Mouse (Mus musculus): Measurements from ENCODE around the gene Pgap3.

Pgap3 gene

GRCm38 (mm10) chr11:98412273-98412796 lies 12.0 kb upstream of the Pgap3 start, which contains the start of gene Erbb2:
Erbb2 (plus strand) TSS chr11:98412470.
- peak in 1 of 2 experiments; percentile 22 for DNase-seq (ENCODE audit: low spot score in 2 of 2)

- DNase-seq (ENCODE audit: low spot score in 2 of 2), result no peak
Observed at GRCm38 (mm10) chr11:98409341-98409822, 9.1 kb upstream of the Pgap3 start.

GRCm38 (mm10) chr11:98408872-98409271 lies 8.6 kb upstream of the Pgap3 start:
- DNase-seq (ENCODE audit: low spot score in 2 of 2), result no peak

- no peak for DNase-seq (ENCODE audit: low spot score in 2 of 2)
Observed at GRCm38 (mm10) chr11:98406621-98407020, 6.3 kb upstream of the Pgap3 start.

GRCm38 (mm10) chr11:98400816-98401215 lies 526 bp upstream of the Pgap3 start:
- DNase-seq (ENCODE audit: low spot score in 2 of 2), result no peak

GRCm38 (mm10) chr11:98397946-98398345 lies 2.3 kb downstream of the Pgap3 start:
- no peak for DNase-seq (ENCODE audit: low spot score in 2 of 2)

GRCm38 (mm10) chr11:98395041-98395440 lies 5.2 kb downstream of the Pgap3 start:
- no peak for DNase-seq (ENCODE audit: low spot score in 2 of 2)

GRCm38 (mm10) chr11:98394301-98394700 lies 6.0 kb downstream of the Pgap3 start:
- no peak for DNase-seq (ENCODE audit: low spot score in 2 of 2)

- no peak for DNase-seq (ENCODE audit: low spot score in 2 of 2)
Observed at GRCm38 (mm10) chr11:98393317-98393716, 7.0 kb downstream of the Pgap3 start.

- DNase-seq (ENCODE audit: low spot score in 2 of 2), result no peak
Observed at GRCm38 (mm10) chr11:98392645-98393044, 7.6 kb downstream of the Pgap3 start.

GRCm38 (mm10) chr11:98392034-98392433 lies 8.3 kb downstream of the Pgap3 start:
- DNase-seq (ENCODE audit: low spot score in 2 of 2), result no peak

- DNase-seq (ENCODE audit: low spot score in 2 of 2), result no peak
Observed at GRCm38 (mm10) chr11:98390141-98390540, 10.1 kb downstream of the Pgap3 start.

- no peak for DNase-seq (ENCODE audit: low spot score in 2 of 2)
Observed at GRCm38 (mm10) chr11:98389221-98389780, 11.0 kb downstream of the Pgap3 start.

GRCm38 (mm10) chr11:98388282-98388681 lies 12.0 kb downstream of the Pgap3 start:
- DNase-seq (ENCODE audit: low spot score in 2 of 2), result no peak

- no peak for DNase-seq (ENCODE audit: low spot score in 2 of 2)
Observed at GRCm38 (mm10) chr11:98387056-98387577, 13.2 kb downstream of the Pgap3 start.

GRCm38 (mm10) chr11:98386596-98386995 lies 13.7 kb downstream of the Pgap3 start:
- no peak for DNase-seq (ENCODE audit: low spot score in 2 of 2)

- no peak for DNase-seq (ENCODE audit: low spot score in 2 of 2)
Observed at GRCm38 (mm10) chr11:98385638-98386585, 14.4 kb downstream of the Pgap3 start, which contains the start of gene Pnmt. Pnmt (plus strand) TSS chr11:98386450.

- DNase-seq (ENCODE audit: low spot score in 2 of 2), result no peak
Observed at GRCm38 (mm10) chr11:98384721-98385637, 15.3 kb downstream of the Pgap3 start.

GRCm38 (mm10) chr11:98384216-98384615 lies 16.1 kb downstream of the Pgap3 start:
- DNase-seq (ENCODE audit: low spot score in 2 of 2), result no peak

GRCm38 (mm10) chr11:98383261-98384030 lies 16.8 kb downstream of the Pgap3 start, which contains the start of gene Tcap:
Tcap (plus strand) TSS chr11:98383811.
- no peak for DNase-seq (ENCODE audit: low spot score in 2 of 2)

Measured in cerebellum, postnatal 4 days (tissue).